Mouse (Mus musculus): Measurements from ENCODE around the gene Gmpr. TPM values are rescaled to one million over a fixed set of nuclear protein-coding genes. Genes with fewer than 3 reads are reported as not detected.

Gene Gmpr
- polyA plus RNA-seq, 1 experiment, result 9.3 TPM

DNA sequence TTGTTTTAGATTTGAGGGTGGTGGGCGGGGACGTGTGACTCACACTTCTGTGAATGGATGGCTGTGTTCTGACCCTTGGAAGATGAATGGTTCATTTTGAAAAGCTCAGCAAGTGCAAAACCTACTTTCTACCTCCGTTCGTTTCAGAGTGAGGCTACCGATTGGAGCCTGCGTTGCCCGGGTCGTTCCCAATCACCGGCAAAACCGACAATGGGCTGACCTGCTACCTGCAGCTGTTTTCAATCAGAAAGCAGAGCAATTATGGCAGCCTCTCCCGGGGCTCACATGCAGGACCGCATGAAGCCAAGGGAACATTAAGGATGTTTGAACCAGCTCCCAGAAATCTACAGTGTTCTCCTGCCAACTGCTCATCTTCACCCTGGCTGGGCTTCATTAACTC is 75.0 kb downstream of the Gmpr start:
- TF ChIP-seq CTCF (IDR thresholded peaks at IDR 0.05; ENCODE audit: borderline replicate concordance, insufficient read depth, low read length) (no peak), POLR2A (IDR thresholded peaks at IDR 0.05; ENCODE audit: low read depth, low read length) (no peak)
- peaks cover 7% of the 10 kb centered on the region; the same call in 1 of the 2 replicates for H3K4me1 ChIP-seq (ENCODE audit: control insufficient read depth, insufficient read depth, low read length)
- H3K4me3 ChIP-seq (ENCODE audit: insufficient read depth, low read length), result no peak overlapping the region
- H3K27ac ChIP-seq (ENCODE audit: insufficient read depth, low read length), result peak overlapping the region; percentile 38; the same call in 1 of the 2 replicates

DNA sequence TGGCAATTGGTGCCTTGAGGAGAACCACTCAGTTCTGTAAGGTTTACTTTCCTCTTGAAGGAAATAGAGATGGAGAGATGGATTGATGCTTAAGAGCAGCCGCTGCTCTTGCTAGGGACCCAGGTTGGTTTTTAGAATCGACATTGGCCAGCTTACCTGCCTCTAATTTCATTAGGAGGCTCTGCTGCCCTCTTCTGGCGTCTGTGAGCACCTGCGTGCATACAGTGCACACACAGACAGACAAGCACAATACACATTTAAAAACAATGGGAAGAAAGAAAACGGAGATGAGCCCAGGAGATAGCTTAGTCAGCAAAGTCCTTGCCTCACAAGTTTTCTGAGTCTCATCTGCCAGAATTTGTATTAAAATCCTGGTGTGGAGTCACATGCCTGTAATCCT is 75.8 kb downstream of the Gmpr start:
- Histone ChIP-seq H3K27ac (ENCODE audit: insufficient read depth, low read length) (peak overlapping the region; percentile 38), H3K4me1 (ENCODE audit: control insufficient read depth, insufficient read depth, low read length) (peaks cover 2% of the 10 kb centered on the region; the same call in 1 of the 2 replicates), H3K4me3 (ENCODE audit: insufficient read depth, low read length) (no peak overlapping the region)
- TF ChIP-seq CTCF (IDR thresholded peaks at IDR 0.05; ENCODE audit: borderline replicate concordance, insufficient read depth, low read length) (no peak), POLR2A (IDR thresholded peaks at IDR 0.05; ENCODE audit: low read depth, low read length) (no peak)

DNA sequence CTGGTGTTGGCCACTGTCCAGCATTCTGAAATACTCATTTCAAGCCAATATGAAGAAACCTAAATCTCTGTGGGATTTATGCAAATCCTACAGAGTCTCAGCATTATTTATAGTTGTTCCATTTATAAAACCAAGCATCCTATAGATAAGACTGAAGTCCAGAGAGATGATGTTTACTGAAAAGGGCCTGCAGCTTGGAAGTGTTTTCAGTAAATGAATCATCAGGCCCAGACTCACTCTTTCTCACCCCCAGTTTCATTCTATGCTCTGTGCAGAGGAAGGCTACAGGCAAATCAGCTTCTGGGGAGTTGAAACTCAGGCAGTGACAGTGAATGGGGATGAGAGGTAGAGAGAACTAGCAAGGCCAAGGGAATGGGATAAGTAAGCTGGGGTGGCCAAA is 83.7 kb downstream of the Gmpr start:
- Histone ChIP-seq H3K27ac (ENCODE audit: insufficient read depth, low read length) (no peak overlapping the region), H3K4me1 (ENCODE audit: control insufficient read depth, insufficient read depth, low read length) (peaks cover 5% of the 10 kb centered on the region; the same call in 1 of the 2 replicates), H3K4me3 (ENCODE audit: insufficient read depth, low read length) (no peak overlapping the region)
- TF ChIP-seq CTCF (IDR thresholded peaks at IDR 0.05; ENCODE audit: borderline replicate concordance, insufficient read depth, low read length), result no peak
- TF ChIP-seq POLR2A (IDR thresholded peaks at IDR 0.05; ENCODE audit: low read depth, low read length), result no peak

DNA sequence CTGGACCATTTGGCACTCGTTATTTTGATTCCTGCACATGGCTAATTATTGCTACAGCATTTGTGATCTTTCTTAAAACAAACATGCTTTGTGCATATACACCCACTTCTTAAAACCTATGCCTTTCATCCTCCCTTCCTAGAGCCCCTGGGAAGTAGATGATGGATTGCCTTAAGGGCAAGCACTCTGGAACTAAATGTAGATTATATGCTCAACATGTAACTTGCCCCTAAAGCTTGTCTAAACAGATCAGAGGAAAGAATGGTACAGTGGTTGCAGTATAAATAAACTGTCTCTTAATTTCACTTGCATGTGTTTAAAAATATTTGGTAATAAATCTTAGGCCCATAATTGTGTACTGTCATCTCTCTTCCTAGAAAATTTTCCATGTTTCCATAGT is 86.7 kb downstream of the Gmpr start:
- H3K4me1 ChIP-seq (ENCODE audit: control insufficient read depth, insufficient read depth, low read length), result peaks cover 6% of the 10 kb centered on the region; the same call in 1 of the 2 replicates

DNA sequence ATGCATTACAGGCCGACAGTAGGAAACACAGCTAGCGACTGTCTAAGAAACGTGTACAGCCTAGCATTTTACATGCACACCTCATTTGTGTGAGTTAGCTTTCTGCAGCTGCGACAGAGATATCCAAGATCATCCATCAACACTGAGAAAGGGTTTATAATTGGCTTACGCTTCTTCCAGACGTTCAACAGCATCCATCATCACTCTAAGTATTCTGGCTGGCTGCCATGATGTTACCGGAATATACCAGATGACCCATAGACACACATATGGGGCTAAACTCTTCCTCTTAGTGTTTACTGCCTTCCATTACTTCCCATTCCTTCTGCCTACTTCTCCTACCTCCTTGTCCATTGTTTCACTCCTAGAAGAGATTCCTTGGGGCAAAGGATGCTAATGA is 88.2 kb downstream of the Gmpr start:
- TF ChIP-seq POLR2A (IDR thresholded peaks at IDR 0.05; ENCODE audit: low read depth, low read length) (no peak), CTCF (IDR thresholded peaks at IDR 0.05; ENCODE audit: borderline replicate concordance, insufficient read depth, low read length) (no peak)
- peaks cover 6% of the 10 kb centered on the region; the same call in 1 of the 2 replicates for H3K4me1 ChIP-seq (ENCODE audit: control insufficient read depth, insufficient read depth, low read length)
- H3K4me3 ChIP-seq (ENCODE audit: insufficient read depth, low read length), result no peak overlapping the region
- H3K27ac ChIP-seq (ENCODE audit: insufficient read depth, low read length), result no peak overlapping the region

More for the DNA sequence above, 86.7 kb downstream of the Gmpr start:
- TF ChIP-seq POLR2A (IDR thresholded peaks at IDR 0.05; ENCODE audit: low read depth, low read length) (no peak), CTCF (IDR thresholded peaks at IDR 0.05; ENCODE audit: borderline replicate concordance, insufficient read depth, low read length) (no peak)
- Histone ChIP-seq H3K27ac (ENCODE audit: insufficient read depth, low read length) (no peak overlapping the region), H3K4me3 (ENCODE audit: insufficient read depth, low read length) (no peak overlapping the region)

DNA sequence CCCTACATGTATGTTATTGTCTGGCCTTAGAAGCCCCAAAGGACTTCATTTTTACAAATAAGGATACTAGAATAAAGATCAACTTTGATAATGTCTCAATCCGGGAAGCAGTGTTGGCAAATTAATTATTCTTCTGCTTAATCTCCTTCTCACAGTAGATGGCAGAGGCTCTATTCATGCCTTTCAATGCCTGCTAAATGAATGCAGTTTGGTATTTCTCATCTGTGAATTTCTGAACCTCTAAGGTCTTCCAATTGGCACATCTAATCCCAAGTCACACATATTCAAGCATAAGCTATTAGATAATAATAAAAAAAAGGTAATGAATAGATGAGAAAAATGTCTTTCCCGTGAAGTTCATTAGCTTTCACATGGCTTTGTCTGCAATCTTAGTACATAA is 92.6 kb downstream of the Gmpr start:
- Histone ChIP-seq H3K4me3 (ENCODE audit: insufficient read depth, low read length) (no peak overlapping the region), H3K27ac (ENCODE audit: insufficient read depth, low read length) (no peak overlapping the region), H3K4me1 (ENCODE audit: control insufficient read depth, insufficient read depth, low read length) (peaks cover 6% of the 10 kb centered on the region; the same call in 1 of the 2 replicates)
- no peak for TF ChIP-seq POLR2A (IDR thresholded peaks at IDR 0.05; ENCODE audit: low read depth, low read length)
- no peak for TF ChIP-seq CTCF (IDR thresholded peaks at IDR 0.05; ENCODE audit: borderline replicate concordance, insufficient read depth, low read length)

DNA sequence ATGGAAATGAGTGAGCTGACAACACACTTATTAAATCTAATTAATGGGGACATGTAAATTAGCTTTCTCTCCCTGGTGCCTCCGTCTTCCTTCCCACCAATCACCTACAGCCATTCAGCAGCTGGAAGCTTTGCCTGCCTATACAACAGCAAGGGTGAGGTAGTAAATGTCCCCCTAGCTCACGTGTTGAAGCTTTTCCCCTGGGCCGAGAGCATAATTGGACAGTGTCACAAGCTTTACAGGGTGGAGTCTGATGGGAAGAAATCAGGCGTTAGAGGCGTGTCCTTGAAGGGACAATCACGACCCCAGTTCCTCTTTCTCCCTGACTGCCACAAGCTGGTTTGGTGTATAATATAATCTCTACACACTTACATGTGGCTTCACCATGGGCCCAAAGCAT is 93.2 kb downstream of the Gmpr start:
- Histone ChIP-seq H3K27ac (ENCODE audit: insufficient read depth, low read length) (no peak overlapping the region), H3K4me1 (ENCODE audit: control insufficient read depth, insufficient read depth, low read length) (peaks cover 5% of the 10 kb centered on the region; the same call in 1 of the 2 replicates), H3K4me3 (ENCODE audit: insufficient read depth, low read length) (no peak overlapping the region)
- no peak for TF ChIP-seq CTCF (IDR thresholded peaks at IDR 0.05; ENCODE audit: borderline replicate concordance, insufficient read depth, low read length)
- no peak for TF ChIP-seq POLR2A (IDR thresholded peaks at IDR 0.05; ENCODE audit: low read depth, low read length)

Other genes with a start within 250 kb of the Gmpr start
- 16.9 and 37.5 TPM in 2 replicates for gene Mylip, start 117.7 kb upstream of the Gmpr start, polyA plus RNA-seq (2011; ENCODE audit: insufficient read length, low read depth, missing spikeins)